Mouse (Mus musculus): Measurements from ENCODE around the gene Sez6l2.
A peak's percentile ranks its signal among the peaks of the same experiment; 100 is the strongest.

Sez6l2 gene

GRCm38 (mm10) chr7:127008239-127009019 is 58.1 kb downstream of the Sez6l2 start:
- DNase-seq (ENCODE audit: low read depth) = no peak

DNA sequence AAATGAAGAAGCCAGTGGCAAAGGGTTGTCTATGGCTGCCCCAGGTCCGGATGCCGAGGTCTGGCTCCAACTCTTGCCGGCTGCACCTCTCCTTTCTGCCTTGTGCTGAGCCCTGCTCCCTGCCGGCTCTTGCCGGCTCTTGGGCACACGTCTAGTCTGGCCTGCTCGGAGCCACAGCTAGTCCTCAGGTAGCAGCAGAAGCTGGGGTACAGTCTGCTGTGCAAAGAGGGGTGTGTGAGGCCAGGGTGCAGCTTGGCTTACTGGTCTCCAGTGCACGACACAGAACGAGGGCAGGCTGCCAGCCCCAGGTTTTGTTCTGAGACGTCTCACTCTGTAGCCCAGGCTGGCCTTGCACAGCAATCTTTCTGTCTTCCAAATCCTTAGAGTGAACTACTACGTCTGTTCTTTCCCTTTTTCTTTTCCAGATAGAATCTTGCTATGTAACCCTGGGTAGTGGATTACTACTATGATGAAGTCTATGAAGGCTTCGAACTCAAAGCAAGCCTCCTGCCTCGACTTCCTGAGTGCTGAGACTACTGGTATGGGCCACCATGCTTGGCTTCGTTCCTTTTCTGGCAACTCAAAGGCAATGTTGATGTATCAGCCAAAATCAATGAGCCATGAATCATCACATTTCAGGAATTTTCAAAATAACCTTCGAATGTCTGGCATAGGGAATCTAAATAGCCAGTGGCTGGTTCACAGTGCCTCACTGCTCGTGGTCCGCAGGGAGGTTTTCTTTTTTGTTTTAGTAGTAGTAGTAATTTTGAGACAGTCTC is 59.1 kb downstream of the Sez6l2 start:
- no peak for DNase-seq (ENCODE audit: low read depth)

- no peak for DNase-seq (ENCODE audit: low read depth)
Observed at GRCm38 (mm10) chr7:127011051-127011450, 60.7 kb downstream of the Sez6l2 start.

DNA sequence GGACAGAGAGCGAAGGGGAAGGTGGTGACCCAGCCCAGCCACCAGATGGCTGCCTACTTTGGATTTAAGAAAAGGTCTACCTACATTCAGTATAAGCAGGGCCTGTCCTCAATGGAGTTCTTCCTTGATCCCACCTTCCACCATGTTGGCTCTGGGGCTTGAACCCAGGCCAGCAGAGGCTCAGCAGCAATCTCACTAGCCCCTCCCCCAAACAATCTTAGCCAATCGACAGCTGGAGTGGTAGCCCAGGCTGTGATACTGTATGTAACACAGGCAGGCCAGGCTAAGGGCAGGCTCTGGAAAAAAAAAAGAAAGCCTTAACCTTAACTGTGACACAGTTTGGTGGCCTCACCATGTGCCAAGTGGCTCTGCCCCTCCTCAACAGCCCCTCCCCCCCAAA is 61.4 kb downstream of the Sez6l2 start:
- DNase-seq (ENCODE audit: low read depth) = no peak

GRCm38 (mm10) chr7:127012374-127012773 is 62.0 kb downstream of the Sez6l2 start:
- DNase-seq (ENCODE audit: low read depth) = no peak

- DNase-seq (ENCODE audit: low read depth) = no peak
Observed at GRCm38 (mm10) chr7:127012845-127013244, 62.5 kb downstream of the Sez6l2 start.

GRCm38 (mm10) chr7:127013385-127013784 is 63.0 kb downstream of the Sez6l2 start:
- no peak for DNase-seq (ENCODE audit: low read depth)

GRCm38 (mm10) chr7:127014320-127014719 is 64.0 kb downstream of the Sez6l2 start, which contains the start of gene Mvp:
Gene Mvp (minus strand): TSS chr7:127014621.
- peak; percentile 84 for DNase-seq (ENCODE audit: low read depth)

DNA sequence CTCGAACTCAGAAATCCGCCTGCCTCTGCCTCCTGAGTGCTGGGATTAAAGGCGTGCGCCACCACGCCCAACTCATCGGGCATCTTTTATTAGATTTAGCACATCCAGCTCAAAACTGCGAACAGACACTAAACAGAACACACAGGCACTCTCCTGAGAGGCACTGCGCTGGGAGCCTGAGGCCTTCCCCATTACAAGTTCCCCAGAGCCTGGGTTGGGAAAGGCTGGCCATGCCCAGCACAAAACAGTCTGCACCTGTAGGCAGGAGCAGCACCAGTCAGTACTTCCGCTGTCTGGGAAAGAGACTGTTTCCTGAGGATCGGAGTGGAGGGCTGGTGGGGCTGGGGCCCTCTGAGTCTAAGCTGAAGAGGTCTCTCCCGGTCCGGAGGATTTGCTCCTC is 64.6 kb downstream of the Sez6l2 start:
- no peak for DNase-seq (ENCODE audit: low read depth)

DNA sequence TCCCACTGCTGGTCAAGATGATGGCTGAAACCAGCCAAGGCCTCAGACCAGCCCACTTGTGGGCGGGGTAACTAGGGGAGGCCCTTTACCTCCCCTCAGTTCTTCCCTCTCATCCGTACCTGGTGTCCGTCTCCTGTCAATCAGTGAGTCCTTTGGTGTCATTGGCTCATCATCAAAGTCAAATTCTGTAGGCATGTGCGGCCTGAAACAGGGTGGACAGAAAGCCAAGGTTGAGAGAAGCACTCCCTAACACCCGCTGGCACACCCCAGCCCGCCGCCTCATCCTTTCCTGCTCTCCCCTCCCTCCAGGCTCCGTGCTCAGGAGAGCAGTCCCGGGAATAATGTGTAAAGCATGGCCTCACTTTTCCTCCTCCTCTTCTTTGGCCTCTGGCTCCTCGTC is 65.7 kb downstream of the Sez6l2 start:
- no peak for DNase-seq (ENCODE audit: low read depth)

DNA sequence TGATC is 65.9 kb downstream of the Sez6l2 start, which contains the start of gene Pagr1b:
TSS of gene Pagr1b (minus strand) at position 4 of the 5 bp plus-strand sequence.
- DNase-seq (ENCODE audit: low read depth) = no peak

- no peak for DNase-seq (ENCODE audit: low read depth)
Observed at GRCm38 (mm10) chr7:127016486-127016938, 66.1 kb downstream of the Sez6l2 start.

DNA sequence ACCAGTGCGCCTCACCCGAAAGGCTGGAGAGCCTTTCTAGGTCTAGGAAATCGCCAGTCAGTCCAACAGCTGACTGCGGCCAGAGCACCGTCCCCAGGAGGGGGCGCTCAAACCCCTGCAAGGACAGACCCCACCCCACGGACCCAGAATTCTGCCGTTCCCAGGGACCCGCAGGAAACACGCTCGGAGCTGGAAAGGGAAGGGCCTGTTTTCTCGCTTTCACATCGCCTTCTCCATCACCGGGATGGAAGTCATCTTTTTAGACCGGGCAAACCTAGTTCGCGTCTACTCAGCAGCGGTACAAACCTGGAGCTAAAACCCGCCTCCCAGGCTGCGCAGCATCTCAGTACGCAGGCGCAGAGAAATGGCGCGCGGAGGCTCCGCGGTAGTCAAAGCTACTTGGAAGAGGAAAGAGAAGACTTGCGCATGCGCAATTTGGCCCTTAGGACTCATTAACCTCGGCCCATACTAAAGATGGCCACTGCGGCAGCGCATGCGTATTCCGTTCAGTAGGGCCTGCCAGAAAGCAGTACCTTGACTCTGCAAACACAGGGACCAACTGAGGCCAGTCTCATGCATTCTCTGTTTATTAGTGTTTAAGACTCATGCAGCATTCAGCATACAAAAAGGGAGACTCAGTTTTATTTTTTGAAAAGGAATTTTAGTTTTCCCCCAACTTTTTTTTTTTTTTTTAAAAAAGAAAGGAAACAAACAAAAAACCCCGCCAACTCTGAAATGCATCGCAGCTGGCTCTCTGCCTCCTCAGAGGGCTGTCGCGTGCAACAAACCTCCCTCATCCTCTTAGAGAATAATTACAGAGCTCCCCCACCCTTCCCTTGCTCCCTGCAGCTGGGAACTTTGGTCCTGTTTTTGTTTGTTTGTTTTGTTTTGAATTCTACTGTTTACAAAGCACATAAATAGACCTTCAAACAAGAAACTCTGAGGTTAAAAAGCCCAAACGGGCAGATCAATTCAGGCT is 66.9 kb downstream of the Sez6l2 start, which contains the start of gene Pagr1a:
TSS of gene Pagr1a (minus strand) at position 382 of the 979 bp plus-strand sequence.
- DNase-seq (ENCODE audit: low read depth) = peak; percentile 100

DNA sequence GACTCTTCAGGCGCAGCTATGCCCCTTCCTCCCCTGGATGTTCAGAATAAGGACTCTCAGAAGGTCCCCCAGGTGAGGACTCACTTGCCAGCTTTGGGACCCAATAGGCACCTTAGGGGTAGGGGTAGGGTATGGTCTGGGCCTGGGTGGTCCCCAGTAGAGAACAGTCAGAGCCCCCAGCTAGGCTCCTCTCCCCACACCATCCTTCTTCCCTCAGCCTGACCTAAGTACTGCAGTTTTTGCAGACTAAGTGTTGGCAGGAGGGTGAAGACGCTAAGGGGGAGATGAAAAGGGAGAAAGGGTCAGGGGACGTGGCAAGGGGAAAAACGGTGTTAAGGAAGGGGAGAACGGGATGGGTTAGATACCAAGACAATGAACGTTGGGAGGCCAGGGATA is 67.6 kb downstream of the Sez6l2 start:
- DNase-seq (ENCODE audit: low read depth) = no peak

- DNase-seq (ENCODE audit: low read depth) = no peak
Observed at GRCm38 (mm10) chr7:127018416-127019305, 68.3 kb downstream of the Sez6l2 start.

- no peak for DNase-seq (ENCODE audit: low read depth)
Observed at GRCm38 (mm10) chr7:127019306-127019960, 69.1 kb downstream of the Sez6l2 start.

DNA sequence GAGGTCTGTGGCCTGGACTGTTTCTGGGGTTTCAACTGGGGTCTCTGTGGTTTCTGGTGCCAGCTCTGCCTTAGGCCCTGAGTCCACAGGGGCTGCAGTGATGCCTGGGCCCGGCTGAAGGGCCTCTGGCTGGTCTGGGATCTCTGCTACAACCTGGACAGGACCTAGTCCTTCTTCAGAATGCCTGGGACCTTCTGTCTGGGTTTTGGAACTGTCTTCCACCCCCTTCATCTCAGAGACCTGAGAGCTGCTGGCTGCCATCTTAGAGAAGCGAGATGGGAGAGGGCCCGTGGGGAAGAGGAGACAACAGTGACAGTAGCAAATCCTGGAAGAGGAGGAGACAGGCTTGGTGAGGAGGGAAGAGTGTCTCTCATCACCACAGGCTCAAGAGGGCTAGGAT is 69.7 kb downstream of the Sez6l2 start:
- DNase-seq (ENCODE audit: low read depth) = no peak
